Mouse (Mus musculus): ENCODE results near the gene Dnaaf2.

GRCm38 (mm10) chr12:69198985-69199384, 756 bp upstream of the Dnaaf2 start:
- TF ChIP-seq POLR2A (IDR thresholded peaks at IDR 0.05; ENCODE audit: extremely low read depth, insufficient read depth, low read length) (no peak), CTCF (IDR thresholded peaks at IDR 0.05; ENCODE audit: extremely low read depth, insufficient read depth, low read length) (no peak)
